Mouse (Mus musculus) neural tube, embryonic 14.5 days (tissue): ENCODE measurements around the gene Hand1. TPM values are rescaled to one million over a fixed set of nuclear protein-coding genes. Genes with fewer than 3 reads are reported as not detected.
"Not testable (repeated sequence)": the region's sequence is repeated elsewhere in the genome, so short reads cannot be mapped to it uniquely, and the experiment has no call there.

Experiments
- ATAC-seq: fragments of 200-750 bp; cut with Nextera tagmentation; 2 replicates; pipeline ENCODE4 v1.8.0; 2017; ENCODE audit warnings: low read depth, mild to moderate bottlenecking, moderate TSS enrichment, moderate library complexity
- H3K27ac ChIP-seq: fragments of 300-500 bp; sonication (generic); 2 replicates; pipeline ENCODE4 v1.5.1; 2014; ENCODE audit warnings: low read depth, mild to moderate bottlenecking, control low read depth, low read length, moderate library complexity, mixed read lengths
- H3K27me3 ChIP-seq: fragments of 300-500 bp; sonication (generic); 2 replicates; pipeline ENCODE4 v1.6.1; 2014; ENCODE audit warnings: low read length; ENCODE audit not compliant: control insufficient read depth, insufficient read depth
- H3K36me3 ChIP-seq: fragments of 300-500 bp; sonication (generic); 2 replicates; pipeline ENCODE4 v1.6.1; 2014; ENCODE audit warnings: low read length, mixed read lengths; ENCODE audit not compliant: control insufficient read depth, insufficient read depth
- H3K4me1 ChIP-seq: fragments of 300-500 bp; sonication (generic); 2 replicates; pipeline ENCODE4 v1.6.1; 2014; ENCODE audit warnings: low read length; ENCODE audit not compliant: control insufficient read depth, insufficient read depth
- H3K4me2 ChIP-seq: fragments of 300-500 bp; sonication (generic); 2 replicates; pipeline ENCODE4 v1.6.1; 2014; ENCODE audit warnings: mild to moderate bottlenecking, low read depth, low read length, control low read depth
- H3K4me3 ChIP-seq: fragments of 300-500 bp; sonication (generic); 2 replicates; pipeline ENCODE4 v1.5.1; 2014; ENCODE audit warnings: low read depth, low read length, control low read depth, mixed read lengths
- H3K9ac ChIP-seq: fragments of 300-500 bp; sonication (generic); replicated peaks from 2 replicates; pipeline ENCODE4 v1.6.1; 2014; ENCODE audit warnings: low read depth, mild to moderate bottlenecking, control low read depth, low read length, mixed read lengths
- H3K9me3 ChIP-seq: fragments of 300-500 bp; sonication (generic); 2 replicates; pipeline ENCODE4 v1.6.1; 2016; ENCODE audit warnings: low read length; ENCODE audit not compliant: control insufficient read depth
- WGBS: fragments of 180-500 bp; shearing (Covaris S2); extraction: QIAGEN DNeasy Blood & Tissue Kit; methylation state at CpG from one replicate; pipeline ENCODE4 v1.1.7; 2014; 5-methylcytosine and 5-hydroxymethylcytosine counted together
- polyA plus RNA-seq: library from polyadenylated mRNA; unstranded; fragments of >200 nt; fragmentation: Nextera tagmentation; extraction: Ambion mirVana; gene quantifications from 2 replicates; pipeline ENCODE4 v1.2.1, GENCODE M21; 2014

The Hand1 gene
- polyA plus RNA-seq, 1 experiment from 2014 or later = 0.11 TPM

- Histone ChIP-seq H3K27me3 (peaks cover 58% of the 10 kb centered on the region), H3K9me3 (no peaks in the 10 kb centered on the region), H3K27ac (no peak overlapping the region), H3K4me2 (no peak overlapping the region), H3K4me1 (no peaks in the 10 kb centered on the region), H3K4me3 (no peak overlapping the region), H3K9ac (no peak overlapping the region), H3K36me3 (no peaks in the 10 kb centered on the region)
- ATAC-seq = no peak
- 1% methylated on average over 53 of the region's 53 CpGs for WGBS
These were observed 3.4 kb downstream of the Hand1 start for GRCm38 (mm10) chr11:57828955-57829870.

- H3K27me3 ChIP-seq = peaks cover 49% of the 10 kb centered on the region
- H3K9ac ChIP-seq = no peak overlapping the region
- H3K4me2 ChIP-seq = peak overlapping the region; percentile 23
- WGBS = under 1% methylated on average over 33 of the region's 33 CpGs
- H3K9me3 ChIP-seq = no peaks in the 10 kb centered on the region
- H3K27ac ChIP-seq = no peak overlapping the region
- peak overlapping the region; percentile 6; the same call in 1 of the 2 replicates for H3K4me3 ChIP-seq
- no peaks in the 10 kb centered on the region for H3K4me1 ChIP-seq
- no peaks in the 10 kb centered on the region for H3K36me3 ChIP-seq
- no peak for ATAC-seq
These were observed 4.6 kb downstream of the Hand1 start for GRCm38 (mm10) chr11:57827915-57828545.

- no peak overlapping the region for H3K9ac ChIP-seq
These were observed 5.3 kb downstream of the Hand1 start for GRCm38 (mm10) chr11:57827048-57827914.

GRCm38 (mm10) chr11:57825234-57825633 is 7.4 kb downstream of the Hand1 start:
- 43% methylated on average over 11 of the region's 11 CpGs for WGBS
- H3K4me1 ChIP-seq, H3K4me2 ChIP-seq, H3K9ac ChIP-seq, H3K27ac ChIP-seq, H3K4me3 ChIP-seq, H3K36me3 ChIP-seq, ATAC-seq, H3K9me3 ChIP-seq: not testable (repeated sequence)
- peaks cover 25% of the 10 kb centered on the region for H3K27me3 ChIP-seq

More at GRCm38 (mm10) chr11:57827048-57827914, 5.3 kb downstream of the Hand1 start:
- 1% methylated on average over 41 of the region's 41 CpGs for WGBS
- no peak for ATAC-seq
- no peaks in the 10 kb centered on the region for H3K36me3 ChIP-seq
- H3K9me3 ChIP-seq = no peaks in the 10 kb centered on the region
- H3K4me3 ChIP-seq = peak overlapping the region; percentile 6; the same call in 1 of the 2 replicates
- H3K4me1 ChIP-seq = no peaks in the 10 kb centered on the region
- peak overlapping the region; percentile 23 for H3K4me2 ChIP-seq
- H3K27me3 ChIP-seq = peaks cover 44% of the 10 kb centered on the region
- no peak overlapping the region for H3K27ac ChIP-seq

- Histone ChIP-seq H3K4me3 (no peak overlapping the region), H3K27me3 (peaks cover 19% of the 10 kb centered on the region; the same call in 1 of the 2 replicates), H3K27ac (no peak overlapping the region), H3K4me2 (no peak overlapping the region), H3K9ac (no peak overlapping the region), H3K4me1 (no peaks in the 10 kb centered on the region), H3K9me3 (no peaks in the 10 kb centered on the region), H3K36me3 (no peaks in the 10 kb centered on the region)
- 77% methylated on average over 7 of the region's 7 CpGs for WGBS
- ATAC-seq = no peak
These were observed 8.9 kb downstream of the Hand1 start for GRCm38 (mm10) chr11:57823714-57824113.

- H3K4me2 ChIP-seq, ATAC-seq, H3K4me3 ChIP-seq, H3K36me3 ChIP-seq, H3K27ac ChIP-seq, H3K9me3 ChIP-seq, H3K4me1 ChIP-seq, H3K9ac ChIP-seq: not testable (repeated sequence)
- WGBS = 95% methylated on average over 2 of the region's 2 CpGs
- H3K27me3 ChIP-seq = peaks cover 19% of the 10 kb centered on the region; the same call in 1 of the 2 replicates
These were observed 9.5 kb downstream of the Hand1 start for GRCm38 (mm10) chr11:57823159-57823558.

GRCm38 (mm10) chr11:57819999-57820581 is 12.5 kb downstream of the Hand1 start:
- 30% methylated on average over 9 of the region's 9 CpGs for WGBS
- H3K27ac ChIP-seq = no peak overlapping the region

GRCm38 (mm10) chr11:57818189-57818588 is 14.4 kb downstream of the Hand1 start:
- WGBS = 89% methylated on average over 4 of the region's 4 CpGs
- no peaks in the 10 kb centered on the region for H3K27me3 ChIP-seq
- H3K27ac ChIP-seq = no peak overlapping the region
- no peaks in the 10 kb centered on the region for H3K36me3 ChIP-seq
- H3K4me2 ChIP-seq = no peak overlapping the region
- no peak for ATAC-seq
- no peaks in the 10 kb centered on the region for H3K9me3 ChIP-seq
- H3K4me1 ChIP-seq = no peaks in the 10 kb centered on the region
- no peak overlapping the region for H3K9ac ChIP-seq
- H3K4me3 ChIP-seq = no peak overlapping the region

More at GRCm38 (mm10) chr11:57819999-57820581, 12.5 kb downstream of the Hand1 start:
- Histone ChIP-seq H3K4me3 (no peak overlapping the region), H3K9ac (no peak overlapping the region), H3K4me2 (no peak overlapping the region), H3K27me3 (0 out of 2 replicates have a peak, but pooled peaks cover 3% of the 10 kb centered on the region), H3K36me3 (no peaks in the 10 kb centered on the region), H3K9me3 (no peaks in the 10 kb centered on the region), H3K4me1 (no peaks in the 10 kb centered on the region)
- peak; percentile 34; the same call in 1 of the 2 replicates for ATAC-seq
